Mouse (Mus musculus) bone marrow macrophage, adult 2 months (primary cell): ENCODE measurements around the gene Olah. TPM values are rescaled to one million over a fixed set of nuclear protein-coding genes. Genes with fewer than 3 reads are reported as not detected.
A peak's percentile ranks its signal among the peaks of the same experiment; 100 is the strongest.
"Not testable (repeated sequence)": the region's sequence is repeated elsewhere in the genome, so short reads cannot be mapped to it uniquely, and the experiment has no call there.

Experiments
- H3K27ac ChIP-seq: 2 replicates; pipeline ENCODE4 v1.5.1; 2012; ENCODE audit warnings: low read depth, low read length; ENCODE audit not compliant: insufficient read depth
- H3K4me1 ChIP-seq: 2 replicates; pipeline ENCODE4 v1.6.1; 2012; ENCODE audit warnings: low read length; ENCODE audit not compliant: control insufficient read depth, insufficient read depth
- H3K4me3 ChIP-seq: 2 replicates; pipeline ENCODE4 v1.5.1; 2012; ENCODE audit warnings: mild to moderate bottlenecking, low read length, moderate library complexity; ENCODE audit not compliant: insufficient read depth
- CTCF ChIP-seq: IDR thresholded peaks from 2 replicates; pipeline ENCODE4 v1.5.1; 2012; ENCODE audit warnings: low read depth, mild to moderate bottlenecking, low read length, moderate library complexity
- POLR2A ChIP-seq: IDR thresholded peaks from 2 replicates; pipeline ENCODE4 v1.6.1; 2012; ENCODE audit warnings: mild to moderate bottlenecking, low read depth, low read length, borderline replicate concordance
- polyA plus RNA-seq: library from polyadenylated mRNA; stranded (reverse); fragments of >200 nt; gene quantifications from 2 replicates; pipeline ENCODE4 v1.2.4, GENCODE M21; 2012; ENCODE audit not compliant: missing spikeins, insufficient read depth, insufficient read length

Olah gene
- not detected in 2 replicates for polyA plus RNA-seq

DNA sequence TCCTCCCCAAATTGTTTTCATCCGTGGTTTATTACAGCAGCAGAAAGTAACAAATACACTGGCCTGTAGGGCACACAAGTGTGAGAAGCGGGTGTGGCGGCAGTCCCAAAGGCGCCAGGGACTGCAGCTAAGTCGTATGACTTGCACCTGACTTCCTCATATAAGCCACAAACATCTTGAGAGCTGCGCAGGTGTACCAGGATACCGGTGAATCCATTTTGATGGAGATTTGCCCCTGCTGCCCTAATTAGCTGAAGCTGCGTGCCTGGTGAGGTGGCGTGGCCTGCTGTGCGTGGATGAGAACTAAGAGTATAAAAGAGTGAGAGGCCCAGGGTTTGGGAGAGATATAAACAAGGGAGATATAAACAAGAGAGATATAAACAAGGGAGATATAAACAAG lies at the start of gene Olah:
Gene Olah (minus strand): TSS at position 101 of the 400 bp plus-strand sequence.
- not testable (repeated sequence) for H3K4me1 ChIP-seq, H3K4me3 ChIP-seq, H3K27ac ChIP-seq

DNA sequence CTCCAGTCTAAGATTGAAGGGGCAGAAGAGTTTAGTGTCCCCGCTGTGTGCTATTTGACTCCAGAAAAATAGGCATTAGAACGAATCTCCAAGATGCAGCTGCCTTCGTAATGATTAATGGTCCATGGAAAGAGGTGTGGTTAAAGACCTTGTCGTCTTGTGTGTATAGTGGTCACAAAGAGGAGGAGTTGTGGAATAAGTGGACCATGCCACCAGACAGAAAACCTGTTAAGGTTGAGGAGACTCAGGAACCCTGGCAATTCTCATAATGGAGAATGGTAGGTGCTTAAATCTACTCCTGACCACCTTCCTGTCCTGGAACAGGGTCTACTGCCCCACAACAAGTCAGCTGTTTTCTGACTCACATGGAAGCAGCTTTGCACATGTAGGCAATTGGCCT lies 49.0 kb upstream of the Olah start:
- Histone ChIP-seq H3K4me1 (no peaks in the 10 kb centered on the region), H3K4me3 (no peak overlapping the region), H3K27ac (no peak overlapping the region)
- TF ChIP-seq CTCF (no peak), POLR2A (no peak)

GRCm38 (mm10) chr2:3444206-3444605 lies 47.2 kb upstream of the Olah start:
- H3K4me3 ChIP-seq, result no peak overlapping the region
- TF ChIP-seq POLR2A (no peak), CTCF (no peak)

GRCm38 (mm10) chr2:3437956-3438355 lies 40.9 kb upstream of the Olah start:
- H3K4me1 ChIP-seq, result no peaks in the 10 kb centered on the region
- H3K27ac ChIP-seq, result no peak overlapping the region
- TF ChIP-seq CTCF (no peak), POLR2A (no peak)
- H3K4me3 ChIP-seq, result no peak overlapping the region

More at GRCm38 (mm10) chr2:3444206-3444605, 47.2 kb upstream of the Olah start:
- Histone ChIP-seq H3K4me1 (no peaks in the 10 kb centered on the region), H3K27ac (no peak overlapping the region)

DNA sequence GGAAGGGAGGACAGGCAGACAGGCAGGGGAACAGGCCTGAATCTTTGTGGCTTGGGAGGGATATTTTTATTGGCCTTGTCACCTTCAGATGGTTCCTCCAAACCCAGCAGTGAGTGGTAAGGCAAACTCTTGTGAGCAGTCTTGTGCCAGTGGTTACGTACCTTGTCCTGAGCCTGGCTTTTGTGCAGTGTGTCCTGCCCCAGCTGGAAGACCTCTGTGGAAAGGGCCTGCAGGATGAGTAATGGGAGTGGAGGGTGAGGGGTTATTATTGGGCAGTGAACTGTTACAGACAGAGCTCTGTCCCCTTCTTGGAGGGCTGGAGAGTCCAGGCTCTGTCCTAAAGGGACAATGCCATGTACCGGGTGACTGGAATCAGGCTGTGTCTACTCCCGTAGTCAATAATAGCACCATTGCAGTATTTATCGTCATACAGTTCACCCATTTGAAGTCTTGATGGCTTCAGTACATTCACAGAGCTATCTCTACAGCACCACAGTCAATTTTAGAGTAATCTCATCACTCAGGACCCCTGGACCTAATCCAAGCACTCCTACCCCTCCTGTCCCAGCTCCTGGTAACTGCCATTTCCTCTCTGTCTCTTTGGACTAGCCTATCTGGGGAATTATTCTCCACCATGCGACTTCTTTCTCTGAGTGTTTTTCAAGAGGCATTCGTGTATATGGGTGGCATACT lies 38.5 kb upstream of the Olah start:
- H3K27ac ChIP-seq, result no peak overlapping the region
- TF ChIP-seq CTCF, result no peak
- TF ChIP-seq POLR2A, result no peak
- no peak overlapping the region for H3K4me3 ChIP-seq
- no peaks in the 10 kb centered on the region for H3K4me1 ChIP-seq

GRCm38 (mm10) chr2:3430956-3431355 lies 33.9 kb upstream of the Olah start:
- TF ChIP-seq CTCF, result no peak
- no peak for TF ChIP-seq POLR2A
- peaks cover 21% of the 10 kb centered on the region for H3K4me1 ChIP-seq
- H3K27ac ChIP-seq, result no peak overlapping the region
- H3K4me3 ChIP-seq, result no peak overlapping the region

DNA sequence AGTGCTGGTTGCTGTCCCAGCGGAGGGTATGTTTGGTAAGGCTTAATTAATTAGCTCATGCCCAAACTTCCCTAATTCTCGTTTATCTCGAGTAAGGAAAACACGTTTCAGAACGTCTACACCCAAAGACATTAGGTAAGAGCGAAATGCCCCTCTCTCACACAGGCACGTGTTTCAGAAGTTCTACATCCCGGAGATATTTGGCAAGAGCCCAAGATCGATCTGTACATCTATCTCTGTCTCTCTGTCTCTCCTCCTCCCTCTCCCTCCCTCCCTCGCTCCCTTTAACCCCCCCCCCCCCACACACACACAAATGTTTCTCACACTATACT lies 27.5 kb upstream of the Olah start:
- H3K27ac ChIP-seq, result peak overlapping the region; percentile 88
- peaks cover 50% of the 10 kb centered on the region for H3K4me1 ChIP-seq
- peak overlapping the region; percentile 76 for H3K4me3 ChIP-seq
- no peak for TF ChIP-seq POLR2A
- no peak for TF ChIP-seq CTCF

DNA sequence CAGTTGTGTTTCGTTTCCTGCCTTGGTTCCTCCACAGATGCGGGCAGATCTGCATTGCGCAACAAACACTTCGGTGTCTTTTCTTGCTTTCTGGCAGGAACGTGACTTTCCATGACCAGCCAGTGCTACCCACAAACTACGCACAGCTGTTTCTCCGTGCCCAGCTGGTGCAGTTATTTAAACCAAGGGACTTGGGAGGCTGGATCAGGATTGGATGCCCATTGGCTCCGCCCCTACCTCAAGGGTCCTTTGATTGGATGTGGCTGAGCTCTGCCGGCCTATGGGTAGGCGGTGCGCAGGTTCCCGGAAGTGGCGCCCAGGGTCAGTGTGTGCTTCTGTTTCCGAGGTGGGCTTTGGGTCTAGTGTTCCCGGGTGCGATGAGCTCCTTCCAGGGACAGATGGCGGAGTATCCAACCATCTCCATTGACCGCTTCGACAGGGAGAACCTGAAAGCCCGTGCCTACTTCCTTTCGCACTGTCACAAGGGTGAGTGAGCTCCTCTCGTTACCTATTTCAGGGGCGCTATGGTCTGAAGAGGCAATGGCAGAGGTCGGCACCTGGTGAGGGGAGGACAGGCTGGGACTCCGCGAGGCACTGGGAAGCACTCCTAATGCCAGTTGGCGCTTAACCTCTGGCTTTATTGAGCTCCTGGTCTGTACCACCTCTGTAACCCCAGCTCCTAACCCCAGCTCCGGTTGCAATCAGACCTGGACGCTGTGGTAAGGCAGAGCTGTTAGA lies 27.0 kb upstream of the Olah start, which contains the start of gene Dclre1c:
Gene Dclre1c (plus strand): TSS at position 291 of the 738 bp plus-strand sequence.
- peak within 1 kb of the TSS; percentile 76 for H3K4me3 ChIP-seq
- peaks cover 49% of the 10 kb centered on the region for H3K4me1 ChIP-seq
- no peak for TF ChIP-seq CTCF
- no peak; the same call in none of the 2 replicates for TF ChIP-seq POLR2A
- H3K27ac ChIP-seq, result peak within 1 kb of the TSS; percentile 99

DNA sequence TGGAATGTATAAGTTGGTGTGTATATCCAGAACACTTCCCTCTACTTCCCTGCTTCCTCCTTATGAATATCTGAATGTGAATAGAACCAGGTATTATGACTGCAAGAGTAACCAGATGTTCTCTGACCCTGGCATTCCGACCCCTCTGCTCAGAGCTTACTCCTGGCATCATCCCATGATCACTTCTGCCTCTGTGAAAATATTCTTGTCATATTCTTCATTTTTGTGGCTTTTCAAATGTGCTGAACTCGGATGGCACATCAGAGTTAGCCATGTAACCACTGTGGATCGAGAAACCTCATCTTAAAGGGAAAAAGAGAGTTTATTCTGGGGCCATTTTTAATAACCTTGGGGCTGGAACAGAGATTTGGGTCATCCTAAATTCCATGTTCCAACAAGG lies 25.5 kb upstream of the Olah start, which contains the start of gene Meig1:
Gene Meig1 (minus strand): TSS at position 101 of the 400 bp plus-strand sequence.
- H3K4me1 ChIP-seq, result peaks cover 41% of the 10 kb centered on the region
- peak within 1 kb of the TSS; percentile 99 for H3K27ac ChIP-seq
- H3K4me3 ChIP-seq, result peak within 1 kb of the TSS; percentile 32

DNA sequence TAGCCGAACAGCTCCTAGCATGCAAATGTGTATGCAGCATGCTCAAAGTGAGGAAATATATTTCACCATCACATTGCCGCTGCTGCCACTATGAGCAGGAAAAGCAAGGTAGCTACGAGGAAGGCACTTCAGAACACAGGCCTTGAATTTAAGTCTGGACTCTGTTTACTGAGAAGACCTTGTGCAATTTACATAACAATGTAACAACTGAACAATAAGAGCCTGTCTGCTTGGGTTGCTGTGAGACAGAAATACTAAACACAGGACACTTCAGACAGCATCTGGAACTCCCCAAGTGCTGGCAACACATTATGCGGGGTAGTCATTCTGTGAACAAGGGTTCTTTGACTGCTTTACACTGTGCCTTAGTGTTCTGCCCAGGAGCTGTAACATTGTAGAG lies 23.1 kb upstream of the Olah start:
- Histone ChIP-seq H3K27ac (no peak overlapping the region), H3K4me1 (peaks cover 33% of the 10 kb centered on the region), H3K4me3 (no peak overlapping the region)
- TF ChIP-seq CTCF (no peak), POLR2A (no peak)

More for the DNA sequence above, 25.5 kb upstream of the Olah start, which contains the start of gene Meig1:
- TF ChIP-seq CTCF (no peak), POLR2A (no peak)
